Mouse (Mus musculus) ES-Bruce4 (cell line): ENCODE results near the gene Mtmr3.

Experiments used
- CTCF ChIP-seq: IDR thresholded peaks from one replicate; pipeline ENCODE4 v1.8.1; 2011; ENCODE audit warnings: low read depth, low read length
- EP300 ChIP-seq: IDR thresholded peaks from 2 replicates; pipeline ENCODE4 v1.6.1; 2011; ENCODE audit warnings: low read depth, low read length; ENCODE audit not compliant: insufficient read depth

GRCm38 (mm10) chr11:4497501-4498118 lies 97.1 kb downstream of the Mtmr3 start:
- TF ChIP-seq EP300, result no peak
- no peak for TF ChIP-seq CTCF
